Mouse (Mus musculus) fat pad, adult 2 months (tissue): ENCODE results near the gene Gm4553.
"Not testable (repeated sequence)": the region's sequence is repeated elsewhere in the genome, so short reads cannot be mapped to it uniquely, and the experiment has no call there.

ENCODE experiments used
- DNase-seq: peaks from one replicate; pipeline ENCODE4 v3.0.0-alpha.2; 2011; ENCODE audit warnings: low read depth, low spot score; ENCODE audit errors: extremely low read depth

Gene Gm4553

DNA sequence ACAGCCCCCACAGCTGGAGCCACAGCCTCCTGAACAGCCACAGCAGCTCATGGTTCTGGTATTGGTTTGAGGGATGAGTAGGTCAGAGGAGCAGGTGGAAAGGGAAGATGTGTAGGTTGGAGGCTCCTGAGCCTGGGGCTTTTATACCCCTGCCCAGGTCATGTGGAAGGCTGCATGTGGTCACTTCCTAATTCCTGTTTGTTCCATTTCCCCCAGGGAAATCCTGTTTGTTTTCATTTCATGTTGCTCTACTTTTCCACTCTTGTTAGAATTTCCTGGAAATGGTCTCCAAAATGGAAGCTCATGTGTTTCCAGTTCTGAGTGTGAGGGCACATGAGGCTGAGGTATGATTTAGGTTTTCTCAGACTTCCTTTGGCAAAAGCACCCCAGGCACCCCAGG is at the start of gene Gm4553:
Gene Gm4553 (minus strand): TSS at position 101 of the 400 bp plus-strand sequence.
- DNase-seq: not testable (repeated sequence)

GRCm38 (mm10) chr7:142212136-142212535 is 46.6 kb upstream of the Gm4553 start:
- DNase-seq: not testable (repeated sequence)

DNA sequence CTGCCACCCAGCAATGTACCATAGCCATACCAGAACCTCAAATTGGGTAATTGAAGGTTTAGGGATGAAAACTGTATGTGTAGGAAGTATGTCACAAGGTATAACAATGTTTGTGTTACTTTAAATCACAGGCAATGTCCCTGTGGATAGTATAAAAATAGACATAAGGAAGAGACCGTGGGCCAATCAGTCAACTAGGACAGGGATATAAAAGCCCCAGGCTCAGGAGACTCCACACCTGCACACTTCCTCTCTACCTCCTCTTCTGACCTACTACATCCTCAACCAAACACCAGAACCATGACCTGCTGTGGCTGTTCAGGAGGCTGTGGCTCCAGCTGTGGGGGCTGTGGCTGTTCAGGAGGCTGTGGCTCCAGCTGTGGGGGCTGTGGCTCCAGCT is 46.0 kb upstream of the Gm4553 start, which contains the start of gene Gm7579:
Gene Gm7579 (plus strand): TSS at position 301 of the 400 bp plus-strand sequence.
- DNase-seq: no peak

DNA sequence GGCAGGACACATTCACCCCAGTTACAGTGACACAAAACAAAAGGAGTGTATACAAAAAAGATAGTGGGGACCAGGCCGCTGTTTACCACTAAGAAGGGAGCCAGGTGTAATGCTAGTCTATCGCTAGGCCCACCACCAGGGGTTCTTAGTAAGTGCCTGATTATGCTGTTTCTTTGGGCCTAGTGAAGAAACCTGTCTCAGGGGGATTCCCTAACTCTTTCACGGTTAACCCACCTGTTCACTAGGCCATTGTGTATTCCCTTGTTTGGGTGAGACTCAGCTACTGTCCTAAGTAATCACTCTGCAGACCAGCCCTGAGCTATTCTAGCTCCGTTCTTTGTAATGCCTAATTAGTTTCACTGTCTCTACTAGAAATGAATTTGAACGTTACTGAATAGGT is 41.4 kb upstream of the Gm4553 start:
- DNase-seq: not testable (repeated sequence)

GRCm38 (mm10) chr7:142205488-142205887 is 39.9 kb upstream of the Gm4553 start:
- DNase-seq: no peak

DNA sequence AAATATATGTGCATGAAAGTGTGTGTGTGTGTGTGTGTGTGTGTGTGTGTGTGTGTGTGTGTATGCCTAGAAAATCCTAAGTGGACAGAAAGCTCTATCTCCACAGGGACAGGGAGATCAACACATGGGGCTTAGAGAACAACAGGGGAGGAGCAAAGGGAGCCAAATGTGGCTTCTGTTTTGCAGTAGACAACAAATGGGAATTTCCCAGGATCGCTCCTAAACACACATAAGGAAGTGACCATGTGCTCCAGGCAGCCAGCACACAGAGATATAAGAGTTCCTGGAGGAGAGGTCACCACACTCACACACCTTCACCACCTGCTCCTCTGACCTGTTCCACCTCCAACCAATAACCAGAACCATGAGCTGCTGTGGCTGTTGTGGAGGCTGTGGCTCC is 35.5 kb upstream of the Gm4553 start, which contains the start of gene Krtap5-3:
Gene Krtap5-3 (plus strand): TSS at position 301 of the 400 bp plus-strand sequence.
- no peak for DNase-seq

GRCm38 (mm10) chr7:142198748-142199147 is 33.2 kb upstream of the Gm4553 start:
- DNase-seq: no peak

- DNase-seq: no peak
Measured at GRCm38 (mm10) chr7:142190289-142190688, 24.8 kb upstream of the Gm4553 start, which contains the start of gene Gm10153. Gene Gm10153 (minus strand): TSS chr7:142190389.

GRCm38 (mm10) chr7:142188156-142188555 is 22.6 kb upstream of the Gm4553 start:
- DNase-seq: no peak

GRCm38 (mm10) chr7:142181021-142181420 is 15.5 kb upstream of the Gm4553 start:
- DNase-seq: no peak

DNA sequence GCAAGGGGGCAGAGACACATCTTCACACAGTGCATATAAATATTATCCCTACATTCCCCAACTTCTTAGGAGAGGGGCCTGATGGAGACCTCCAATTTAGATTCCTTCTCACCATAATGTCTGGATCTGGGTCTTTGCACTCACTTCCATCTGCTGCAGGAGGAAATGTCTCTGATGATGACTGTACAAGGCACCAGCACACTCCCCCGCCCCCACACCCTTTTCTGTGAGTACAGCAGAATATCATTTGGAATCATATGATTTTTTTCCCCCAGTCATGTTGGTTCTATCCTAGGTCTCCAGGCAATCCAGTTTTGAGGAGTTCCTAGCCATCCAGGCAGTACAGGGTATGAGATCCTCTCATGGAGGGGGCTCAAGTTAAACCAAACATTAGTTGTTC is 13.1 kb upstream of the Gm4553 start:
- DNase-seq: no peak

DNA sequence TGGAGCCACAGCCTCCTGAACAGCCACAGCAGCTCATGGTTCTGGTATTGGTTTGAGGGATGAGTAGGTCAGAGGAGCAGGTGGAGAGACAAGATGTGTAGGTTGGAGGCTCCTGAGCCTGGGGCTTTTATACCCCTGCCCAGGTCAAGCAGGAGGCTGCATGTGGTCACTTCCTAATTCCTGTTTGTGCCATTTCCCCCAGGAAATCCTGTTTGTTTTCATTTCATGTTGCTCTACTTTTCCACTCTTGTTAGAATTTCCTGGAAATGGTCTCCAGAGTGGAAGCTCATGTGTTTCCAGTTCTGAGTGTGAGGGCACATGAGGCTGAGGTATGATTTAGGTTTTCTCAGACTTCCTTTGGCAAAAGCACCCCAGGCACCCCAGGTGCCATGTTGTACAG is 10.4 kb upstream of the Gm4553 start, which contains the start of gene Krtap5-2:
Gene Krtap5-2 (minus strand): TSS at position 101 of the 400 bp plus-strand sequence.
- not testable (repeated sequence) for DNase-seq

GRCm38 (mm10) chr7:142169836-142170235 is 4.3 kb upstream of the Gm4553 start:
- DNase-seq: no peak

- no peak for DNase-seq
Measured at GRCm38 (mm10) chr7:142159366-142159765, 6.2 kb downstream of the Gm4553 start.

- DNase-seq: not testable (repeated sequence)
Measured at GRCm38 (mm10) chr7:142157013-142157412, 8.5 kb downstream of the Gm4553 start, which contains the start of gene Gm29735. Gene Gm29735 (minus strand): TSS chr7:142157113.

- no peak for DNase-seq
Measured at GRCm38 (mm10) chr7:142155308-142155707, 10.2 kb downstream of the Gm4553 start.

DNA sequence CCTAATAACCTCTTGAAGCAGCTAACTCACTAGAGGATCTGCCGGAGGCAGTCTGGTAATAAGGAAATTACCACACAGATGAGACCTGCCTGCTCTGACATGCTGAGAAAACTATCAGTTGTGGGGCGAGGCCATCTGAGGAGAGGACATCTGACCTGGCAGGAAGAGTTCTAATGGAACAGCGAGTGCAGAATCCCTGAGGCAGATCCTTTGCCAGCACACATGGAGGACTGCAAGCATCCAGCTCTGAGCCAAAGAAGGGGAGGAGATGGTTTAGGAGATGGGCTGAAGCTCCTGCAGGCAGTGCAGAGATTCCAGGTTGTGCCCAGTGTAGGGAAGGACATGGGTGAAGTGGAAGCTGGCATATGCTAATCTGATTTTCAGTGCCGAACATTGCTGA is 13.3 kb downstream of the Gm4553 start:
- DNase-seq: no peak

DNA sequence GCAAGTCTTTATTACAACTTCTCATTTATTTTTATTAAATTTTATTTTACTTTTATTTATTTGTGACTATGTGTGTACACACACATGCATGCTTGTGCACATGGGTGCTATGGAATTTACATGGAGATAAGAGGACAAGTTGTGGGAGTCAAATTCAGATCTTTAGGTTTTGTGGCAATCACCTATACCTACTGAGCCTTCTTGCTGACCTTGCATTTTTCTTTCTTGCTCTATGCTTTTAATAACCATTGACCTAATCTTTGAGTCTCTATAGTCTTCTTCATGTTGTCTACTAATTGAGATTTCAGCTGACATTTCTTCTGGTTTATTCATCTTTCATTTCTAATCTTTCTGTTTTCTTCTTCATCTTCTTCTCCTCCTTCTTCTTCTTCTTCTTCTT is 16.9 kb downstream of the Gm4553 start:
- DNase-seq: no peak

DNA sequence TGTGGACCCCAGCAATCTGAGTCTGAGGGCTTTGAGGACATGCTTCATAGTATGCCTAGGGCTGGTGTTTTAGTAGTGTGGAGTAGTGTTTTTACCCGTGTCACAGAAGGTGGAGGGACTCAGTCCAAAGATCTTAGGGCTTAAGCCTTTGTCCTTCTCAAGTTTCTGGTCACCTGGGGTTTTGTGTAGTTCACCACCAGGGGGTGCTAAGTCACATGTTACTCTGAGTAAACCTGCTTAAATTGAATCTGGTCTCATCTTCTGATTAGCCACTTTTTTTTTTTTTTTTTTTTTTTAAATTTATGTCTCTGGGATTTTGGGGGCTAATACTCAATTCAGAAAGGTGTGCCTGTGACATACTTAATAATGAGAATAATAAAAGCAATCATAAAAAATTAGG is 19.5 kb downstream of the Gm4553 start:
- DNase-seq: no peak

- no peak for DNase-seq
Measured at GRCm38 (mm10) chr7:142145413-142145940, 20.1 kb downstream of the Gm4553 start.

- no peak for DNase-seq
Measured at GRCm38 (mm10) chr7:142144507-142144906, 21.0 kb downstream of the Gm4553 start, which contains the start of gene Gm45337. Gene Gm45337 (minus strand): TSS chr7:142144607.

DNA sequence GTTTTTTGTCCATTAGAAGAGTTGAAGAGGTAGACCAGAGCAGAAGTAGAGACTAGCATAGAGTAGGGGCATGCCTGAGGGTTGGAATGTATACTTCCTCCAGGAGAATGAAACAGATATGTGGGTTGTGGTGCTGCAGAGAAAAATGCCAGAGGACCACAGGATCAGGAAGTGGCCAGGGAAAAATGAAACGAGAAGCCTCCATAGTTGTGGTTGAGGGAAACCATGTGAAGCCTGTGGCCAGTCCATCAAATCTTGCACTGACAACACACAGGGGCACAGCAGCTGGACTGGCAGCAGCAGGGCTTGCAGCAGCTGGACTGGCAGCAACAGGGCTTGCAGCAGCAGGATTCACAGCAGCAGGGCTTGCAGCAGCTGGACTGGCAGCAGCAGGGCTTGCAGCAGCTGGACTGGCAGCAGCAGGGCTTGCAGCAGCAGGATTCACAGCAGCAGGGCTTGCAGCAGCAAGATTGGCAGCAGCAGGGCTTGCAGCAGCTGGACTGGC is 22.0 kb downstream of the Gm4553 start:
- DNase-seq: not testable (repeated sequence)

DNA sequence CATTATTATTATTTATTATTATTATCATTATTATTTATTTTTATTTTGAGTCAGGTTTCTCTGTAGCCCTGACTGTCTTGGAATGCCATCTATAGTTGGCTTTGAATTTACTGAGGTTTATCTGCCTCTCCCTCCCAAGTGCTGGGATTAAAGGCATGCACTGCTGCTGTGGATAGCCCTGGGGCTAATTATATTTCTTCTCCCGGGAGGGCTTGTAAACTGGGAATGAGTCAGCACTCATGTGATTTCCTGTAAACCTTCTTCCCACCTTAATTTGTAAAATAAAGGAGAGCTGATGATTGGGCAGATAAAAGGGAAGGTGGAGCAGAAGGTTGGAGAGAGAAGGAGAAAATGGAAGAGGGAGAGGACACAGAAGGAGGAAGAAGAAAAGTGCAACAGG is 24.8 kb downstream of the Gm4553 start:
- DNase-seq: no peak
